Mouse (Mus musculus): ENCODE results near the gene Nmrk2. TPM values are rescaled to one million over a fixed set of nuclear protein-coding genes. Genes with fewer than 3 reads are reported as not detected.

Nmrk2 gene
- polyA plus RNA-seq (2012; rRNA removed), result 0.28 and 0.59 TPM in 2 replicates

DNA sequence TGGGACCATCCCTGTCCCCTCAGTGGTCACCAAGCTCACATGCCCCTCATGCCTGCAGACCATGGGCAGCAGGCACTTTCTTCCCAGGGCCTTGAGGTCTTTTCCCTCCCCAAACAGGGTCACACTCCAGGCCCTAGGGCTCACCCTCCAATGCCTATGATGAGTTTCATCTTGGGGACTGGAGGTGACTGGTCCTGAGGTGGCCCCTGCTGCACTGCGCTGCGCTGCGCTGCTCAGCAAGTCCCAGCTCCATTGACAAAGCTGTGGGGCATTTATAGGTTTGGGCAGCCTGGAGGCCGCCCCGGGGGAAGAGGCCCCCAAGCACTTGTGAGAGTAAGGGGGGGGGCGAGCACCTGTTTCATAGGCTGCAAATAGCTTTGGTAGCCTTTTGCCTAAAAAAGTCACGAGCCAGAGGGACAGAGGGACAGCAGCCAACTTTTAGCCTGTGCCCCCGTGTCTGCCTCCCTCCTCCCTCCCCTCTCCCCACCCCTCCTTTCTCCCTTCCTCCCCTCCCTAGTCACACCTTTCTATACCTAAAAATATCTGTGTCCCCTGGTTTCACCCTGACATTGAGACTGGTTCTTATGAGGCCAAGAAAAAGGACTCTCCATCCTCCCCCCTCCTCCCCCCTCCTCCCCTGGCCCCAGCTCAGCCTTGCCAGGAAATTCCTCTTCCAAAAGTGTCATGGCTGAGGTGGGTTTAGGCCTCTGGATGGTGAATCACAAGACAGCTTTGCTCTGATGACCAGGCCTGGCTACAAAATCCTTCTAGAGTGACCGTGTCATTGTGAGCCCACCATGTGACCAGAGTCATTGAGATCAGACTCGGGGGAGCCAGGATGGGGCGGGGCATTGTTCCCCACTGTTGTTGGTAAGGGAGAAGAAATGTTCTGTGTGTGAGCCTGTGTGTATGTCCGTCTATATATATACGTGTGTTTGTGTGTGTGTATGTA, at the start of gene Nmrk2:
TSS of gene Nmrk2 (minus strand) at position 245 of the 952 bp plus-strand sequence.
- DNase-seq, result no peak
- TF ChIP-seq POLR2A (IDR thresholded peaks at IDR 0.05; ENCODE audit: borderline replicate concordance, extremely low read depth, low read depth, low read length) (no peak), CTCF (IDR thresholded peaks at IDR 0.05; ENCODE audit: insufficient read depth, low read length) (no peak)
- H3K4me1 ChIP-seq (ENCODE audit: control insufficient read depth, insufficient read depth, low read length), result no peaks in the 10 kb centered on the region; the same call in 1 of the 2 replicates
- 58% methylated on average over 13 of the region's 13 CpGs for WGBS
- H3K4me3 ChIP-seq (replicated peaks; ENCODE audit: extremely low read depth, low read depth, low read length), result no peak within 1 kb of the TSS

DNA sequence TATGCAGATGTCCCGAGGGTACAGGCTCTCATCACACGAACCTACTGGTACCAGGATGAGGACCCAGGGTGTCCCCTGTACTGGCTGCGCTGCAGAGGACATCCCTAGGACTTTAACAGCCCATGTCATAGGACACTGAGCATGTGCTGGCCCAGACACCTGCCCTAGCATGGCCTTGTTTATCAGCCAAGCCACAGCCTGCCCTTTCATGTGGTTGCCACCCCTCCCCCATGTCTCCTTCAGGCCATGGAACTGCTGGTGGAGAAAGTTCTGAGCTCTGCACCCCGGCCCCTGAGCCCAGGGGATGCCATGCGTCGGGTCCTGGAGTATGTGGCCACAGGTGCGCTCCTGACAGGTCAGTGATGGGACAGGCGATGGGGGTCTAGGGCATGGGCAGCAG, 47.6 kb upstream of the Nmrk2 start:
- H3K4me1 ChIP-seq (ENCODE audit: control insufficient read depth, insufficient read depth, low read length), result peaks cover 1% of the 10 kb centered on the region; the same call in 1 of the 2 replicates
- WGBS, result 78% methylated on average over 8 of the region's 8 CpGs

GRCm38 (mm10) chr10:81247804-81248203, 46.0 kb upstream of the Nmrk2 start:
- peaks cover 3% of the 10 kb centered on the region; the same call in 1 of the 2 replicates for H3K4me1 ChIP-seq (ENCODE audit: control insufficient read depth, insufficient read depth, low read length)
- TF ChIP-seq CTCF (IDR thresholded peaks at IDR 0.05; ENCODE audit: insufficient read depth, low read length) (no peak), POLR2A (IDR thresholded peaks at IDR 0.05; ENCODE audit: borderline replicate concordance, extremely low read depth, low read depth, low read length) (no peak)
- no peak overlapping the region for H3K4me3 ChIP-seq (replicated peaks; ENCODE audit: extremely low read depth, low read depth, low read length)
- no peak for DNase-seq
- 96% methylated on average over 2 of the region's 2 CpGs for WGBS

More for the DNA sequence above, 47.6 kb upstream of the Nmrk2 start:
- TF ChIP-seq CTCF (IDR thresholded peaks at IDR 0.05; ENCODE audit: insufficient read depth, low read length) (no peak), POLR2A (IDR thresholded peaks at IDR 0.05; ENCODE audit: borderline replicate concordance, extremely low read depth, low read depth, low read length) (no peak)
- no peak overlapping the region for H3K4me3 ChIP-seq (replicated peaks; ENCODE audit: extremely low read depth, low read depth, low read length)
- DNase-seq, result no peak

DNA sequence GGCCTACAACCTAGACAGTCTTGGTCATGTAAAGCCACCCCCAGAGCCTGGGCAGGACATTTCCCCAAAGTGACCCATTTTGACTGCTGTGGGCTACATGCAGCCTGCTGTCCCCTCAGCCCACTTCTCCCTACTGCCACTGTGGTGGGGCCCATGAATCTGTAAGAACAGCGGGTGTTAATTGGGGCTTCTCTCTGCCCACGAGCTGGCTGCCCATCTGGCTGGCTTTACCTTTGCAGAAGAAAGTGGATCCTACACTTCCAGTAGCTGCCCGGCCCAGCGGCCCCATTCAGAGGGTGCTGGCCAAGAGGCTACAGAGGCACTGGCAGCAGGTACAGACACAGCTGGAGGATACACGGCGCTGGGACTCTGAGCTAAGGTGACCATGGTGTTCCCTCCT, 43.3 kb upstream of the Nmrk2 start:
- WGBS, result 86% methylated on average over 6 of the region's 6 CpGs
- TF ChIP-seq POLR2A (IDR thresholded peaks at IDR 0.05; ENCODE audit: borderline replicate concordance, extremely low read depth, low read depth, low read length), result no peak
- no peak for TF ChIP-seq CTCF (IDR thresholded peaks at IDR 0.05; ENCODE audit: insufficient read depth, low read length)
- Histone ChIP-seq H3K4me3 (replicated peaks; ENCODE audit: extremely low read depth, low read depth, low read length) (no peak overlapping the region), H3K4me1 (ENCODE audit: control insufficient read depth, insufficient read depth, low read length) (peaks cover 3% of the 10 kb centered on the region; the same call in 1 of the 2 replicates)
- no peak for DNase-seq

DNA sequence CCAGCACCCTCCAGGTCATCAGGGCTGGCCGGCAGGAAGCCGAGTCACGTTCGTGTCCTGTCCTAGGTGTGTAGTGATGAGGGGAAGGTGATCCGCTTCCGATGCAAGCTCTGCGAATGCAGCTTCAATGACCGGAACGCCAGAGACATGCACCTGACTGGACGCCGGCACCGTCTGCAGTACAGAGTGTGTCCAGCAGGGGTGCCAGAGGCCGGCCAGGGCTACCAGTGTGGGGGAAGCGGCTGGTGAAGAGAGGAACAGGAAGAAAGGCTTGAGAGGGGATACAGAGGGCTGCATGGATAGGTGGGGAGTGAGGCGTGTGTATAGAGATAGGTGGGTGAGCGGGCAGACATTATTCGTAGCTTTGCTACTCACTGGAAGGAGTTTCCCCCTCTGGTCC, 42.7 kb upstream of the Nmrk2 start:
- peak; percentile 85 for DNase-seq
- WGBS, result 9% methylated on average over 17 of the region's 17 CpGs
- no peak for TF ChIP-seq POLR2A (IDR thresholded peaks at IDR 0.05; ENCODE audit: borderline replicate concordance, extremely low read depth, low read depth, low read length)
- peak; percentile 71 for TF ChIP-seq CTCF (IDR thresholded peaks at IDR 0.05; ENCODE audit: insufficient read depth, low read length)
- Histone ChIP-seq H3K4me1 (ENCODE audit: control insufficient read depth, insufficient read depth, low read length) (peaks cover 3% of the 10 kb centered on the region; the same call in 1 of the 2 replicates), H3K4me3 (replicated peaks; ENCODE audit: extremely low read depth, low read depth, low read length) (no peak overlapping the region)

DNA sequence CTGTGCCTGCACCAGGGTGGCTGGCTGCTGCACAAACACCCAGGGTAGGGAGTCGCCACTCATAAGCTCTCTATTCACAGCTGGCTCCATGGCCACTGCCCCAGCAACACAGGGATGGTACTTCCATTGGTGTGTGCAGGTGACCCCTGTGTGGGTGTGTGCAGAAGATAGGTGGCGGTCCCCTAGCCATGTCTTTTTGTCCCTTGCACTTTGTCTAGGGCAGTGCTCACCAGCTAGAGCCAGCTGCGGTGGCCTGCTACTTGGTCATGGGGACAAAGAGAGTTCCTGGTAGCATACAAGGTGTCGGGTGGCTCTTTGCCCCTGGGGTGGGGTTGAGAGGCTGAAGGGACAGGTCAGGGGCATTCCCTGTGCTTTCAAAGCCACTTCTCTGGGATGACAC, 42.3 kb upstream of the Nmrk2 start:
- no peak overlapping the region for H3K4me3 ChIP-seq (replicated peaks; ENCODE audit: extremely low read depth, low read depth, low read length)
- peaks cover 3% of the 10 kb centered on the region; the same call in 1 of the 2 replicates for H3K4me1 ChIP-seq (ENCODE audit: control insufficient read depth, insufficient read depth, low read length)
- TF ChIP-seq CTCF (IDR thresholded peaks at IDR 0.05; ENCODE audit: insufficient read depth, low read length) (no peak), POLR2A (IDR thresholded peaks at IDR 0.05; ENCODE audit: borderline replicate concordance, extremely low read depth, low read depth, low read length) (no peak)
- DNase-seq, result no peak
- WGBS, result 75% methylated on average over 4 of the region's 4 CpGs

DNA sequence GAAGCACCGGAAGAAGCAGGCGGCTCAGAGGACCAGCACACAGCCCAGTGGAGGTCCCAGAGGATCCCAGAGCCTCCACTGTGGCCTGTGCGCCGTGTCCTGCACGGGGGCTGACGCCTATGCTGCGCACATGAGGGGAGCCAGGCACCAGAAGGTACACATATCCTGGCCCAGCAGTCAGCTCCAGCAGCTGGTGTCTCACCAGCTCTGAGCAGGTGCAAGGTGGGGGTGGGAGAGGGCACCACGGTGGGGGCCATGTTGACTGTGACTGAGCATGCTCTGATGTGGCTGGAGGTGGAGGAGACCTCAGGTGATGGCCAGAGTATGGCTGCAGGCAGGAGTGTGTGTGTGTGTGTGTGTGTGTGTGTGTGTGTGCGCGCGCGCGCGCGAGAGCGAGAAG, 40.2 kb upstream of the Nmrk2 start:
- no peak overlapping the region for H3K4me3 ChIP-seq (replicated peaks; ENCODE audit: extremely low read depth, low read depth, low read length)
- no peak for DNase-seq
- TF ChIP-seq CTCF (IDR thresholded peaks at IDR 0.05; ENCODE audit: insufficient read depth, low read length) (no peak), POLR2A (IDR thresholded peaks at IDR 0.05; ENCODE audit: borderline replicate concordance, extremely low read depth, low read depth, low read length) (no peak)
- H3K4me1 ChIP-seq (ENCODE audit: control insufficient read depth, insufficient read depth, low read length), result peaks cover 3% of the 10 kb centered on the region; the same call in 1 of the 2 replicates
- WGBS, result 88% methylated on average over 16 of the region's 16 CpGs

GRCm38 (mm10) chr10:81240876-81241275, 39.0 kb upstream of the Nmrk2 start:
- TF ChIP-seq POLR2A (IDR thresholded peaks at IDR 0.05; ENCODE audit: borderline replicate concordance, extremely low read depth, low read depth, low read length) (no peak), CTCF (IDR thresholded peaks at IDR 0.05; ENCODE audit: insufficient read depth, low read length) (peak; percentile 65)
- peaks cover 3% of the 10 kb centered on the region; the same call in 1 of the 2 replicates for H3K4me1 ChIP-seq (ENCODE audit: control insufficient read depth, insufficient read depth, low read length)
- WGBS, result 25% methylated on average over 13 of the region's 13 CpGs
- no peak overlapping the region for H3K4me3 ChIP-seq (replicated peaks; ENCODE audit: extremely low read depth, low read depth, low read length)
- peak; percentile 57 for DNase-seq

GRCm38 (mm10) chr10:81238618-81239017, 36.8 kb upstream of the Nmrk2 start:
- no peak for DNase-seq
- Histone ChIP-seq H3K4me1 (ENCODE audit: control insufficient read depth, insufficient read depth, low read length) (no peaks in the 10 kb centered on the region), H3K4me3 (replicated peaks; ENCODE audit: extremely low read depth, low read depth, low read length) (no peak overlapping the region)
- 75% methylated on average over 2 of the region's 2 CpGs for WGBS
- no peak for TF ChIP-seq POLR2A (IDR thresholded peaks at IDR 0.05; ENCODE audit: borderline replicate concordance, extremely low read depth, low read depth, low read length)
- TF ChIP-seq CTCF (IDR thresholded peaks at IDR 0.05; ENCODE audit: insufficient read depth, low read length), result no peak

Measured in lung, adult 2 months (tissue).